Mouse (Mus musculus): ENCODE measurements around the gene Cdc34. TPM values are rescaled to one million over a fixed set of nuclear protein-coding genes. Genes with fewer than 3 reads are reported as not detected.

Gene Cdc34
- 491 and 507 TPM in 2 replicates for total RNA-seq (2012; rRNA removed)

DNA sequence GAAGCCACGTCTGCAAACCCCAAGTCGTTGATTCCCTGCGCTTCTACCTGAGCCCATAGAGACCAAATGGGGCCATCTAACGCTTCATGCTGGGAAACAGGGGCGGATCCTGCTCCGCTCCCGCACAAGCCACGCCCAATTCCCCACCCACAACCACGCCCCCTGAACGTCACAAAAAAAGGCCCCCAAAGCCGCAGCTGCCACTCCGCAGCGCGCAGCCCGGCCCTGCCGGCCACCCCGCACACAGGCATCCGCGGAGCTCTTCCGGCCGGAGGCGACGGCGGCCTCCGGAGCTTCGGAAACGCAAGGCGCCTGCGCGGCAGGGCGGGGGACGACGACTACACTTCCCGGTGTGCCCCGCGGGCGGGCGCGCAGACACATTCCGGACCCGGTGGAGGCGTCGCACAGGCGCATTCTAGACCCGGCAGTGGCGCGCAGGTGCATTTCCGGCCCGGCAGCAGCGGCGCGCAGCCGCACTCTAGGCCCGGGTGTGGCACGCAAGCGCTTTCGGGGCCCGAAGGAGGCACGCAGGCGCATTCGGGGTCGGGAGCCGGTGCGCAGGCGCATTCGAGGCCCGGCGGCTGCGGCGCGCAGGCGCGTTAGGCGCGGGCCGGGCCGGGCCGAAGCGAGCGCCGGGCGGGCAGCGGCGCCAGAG lies at the start of gene Cdc34:
TSS of gene Cdc34 (plus strand) at position 605 of the 655 bp plus-strand sequence.
- peak; percentile 93 for DNase-seq (ENCODE audit: low read depth, low spot score)
- peaks cover 4 to 28% of the 10 kb centered on the region in 2 experiments for H3K4me1 ChIP-seq (ENCODE audit: control insufficient read depth in 2 of 2, insufficient read depth in 2 of 2, low read length in 2 of 2, poor library complexity in 1 of 2)
- TF ChIP-seq ZC3H11A (IDR thresholded peaks at IDR 0.05; ENCODE audit: borderline replicate concordance, low read depth, low read length): no peak
- TF ChIP-seq ZNF384 (IDR thresholded peaks at IDR 0.05; ENCODE audit: low read depth, low read length): no peak
- TF ChIP-seq CHD2 (IDR thresholded peaks at IDR 0.05; ENCODE audit: low read depth, low read length): no peak
- TF ChIP-seq HCFC1 (IDR thresholded peaks at IDR 0.05; ENCODE audit: borderline replicate concordance, insufficient read depth, low read length): peak; percentile 91
- TF ChIP-seq MAFK (IDR thresholded peaks at IDR 0.05; ENCODE audit: insufficient read depth, low read depth, low read length): no peak
- peak within 1 kb of the TSS; percentile 90 for H3K27ac ChIP-seq (ENCODE audit: insufficient read depth, low read depth, low read length, poor library complexity, severe bottlenecking)
- H3K36me3 ChIP-seq (ENCODE audit: control insufficient read depth, insufficient read depth, low read length, poor library complexity, severe bottlenecking): peaks cover 31% of the 10 kb centered on the region
- in situ Hi-C loops (cut with MboI; ENCODE audit: low sequenced_read_pairs in 2 of 2, unreplicated experiment in 2 of 2): no loop called here
- peak within 1 kb of the TSS; percentile 91 for H3K9ac ChIP-seq (ENCODE audit: insufficient read depth, low read depth, low read length, poor library complexity, severe bottlenecking)
- H3K9me3 ChIP-seq (ENCODE audit: control insufficient read depth, insufficient read depth, low read depth, low read length): no peaks in the 10 kb centered on the region
- peak within 1 kb of the TSS; percentile 94 to 100 for H3K4me3 ChIP-seq (ENCODE audit: insufficient read depth in 1 of 2, low read depth in 1 of 2, low read length in 2 of 2, poor library complexity in 1 of 2, severe bottlenecking in 1 of 2)

DNA sequence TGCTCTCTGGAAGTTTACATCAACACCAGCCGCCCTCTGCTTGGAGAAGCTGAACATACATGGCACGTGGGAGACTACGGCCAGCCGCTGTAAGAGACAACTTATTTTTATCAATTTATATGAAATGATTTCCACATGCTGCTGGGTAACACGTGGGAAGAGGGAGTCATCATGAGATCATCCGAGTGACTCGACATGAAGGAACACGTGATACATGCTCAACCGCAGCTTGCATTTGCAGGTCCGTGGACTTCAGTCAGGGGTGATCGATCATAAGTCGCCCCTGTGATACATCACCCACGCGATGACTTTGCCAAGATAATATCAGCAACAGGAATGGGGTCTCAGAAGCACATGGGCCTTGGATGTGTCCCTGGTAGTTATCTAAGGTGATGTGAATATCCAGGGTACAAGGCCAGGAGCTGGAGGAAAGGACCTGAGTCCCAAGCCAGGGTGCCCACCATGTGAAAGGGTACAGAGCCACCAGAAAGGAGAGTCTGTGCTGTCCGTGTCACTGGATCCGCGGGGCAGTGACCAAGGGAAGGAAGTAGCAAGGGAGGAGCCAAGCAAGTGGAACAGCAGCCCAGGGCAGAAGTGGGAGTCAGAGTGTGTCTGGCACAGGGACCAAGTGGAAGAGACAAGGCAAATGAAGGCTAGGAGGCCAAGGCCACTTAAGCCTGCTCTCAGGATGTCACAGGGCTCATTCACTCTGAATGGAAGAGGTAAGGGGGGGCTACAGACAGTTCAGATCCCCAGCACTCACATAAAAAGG lies 48.8 kb upstream of the Cdc34 start:
- in situ Hi-C loops (cut with MboI; ENCODE audit: low sequenced_read_pairs in 2 of 2, unreplicated experiment in 2 of 2): no loop called here
- no peaks in the 10 kb centered on the region for H3K9me3 ChIP-seq (ENCODE audit: control insufficient read depth, insufficient read depth, low read depth, low read length)
- no peaks in the 10 kb centered on the region for H3K36me3 ChIP-seq (ENCODE audit: control insufficient read depth, insufficient read depth, low read length, poor library complexity, severe bottlenecking)
- no peak overlapping the region for H3K27ac ChIP-seq (ENCODE audit: insufficient read depth, low read depth, low read length, poor library complexity, severe bottlenecking)
- H3K4me3 ChIP-seq (ENCODE audit: insufficient read depth in 1 of 2, low read depth in 1 of 2, low read length in 2 of 2, poor library complexity in 1 of 2, severe bottlenecking in 1 of 2): no peak overlapping the region
- peaks cover 0 to 10% of the 10 kb centered on the region in 2 experiments; a peak in 1 of 4 replicates for H3K4me1 ChIP-seq (ENCODE audit: control insufficient read depth in 2 of 2, insufficient read depth in 2 of 2, low read length in 2 of 2, poor library complexity in 1 of 2)
- H3K9ac ChIP-seq (ENCODE audit: insufficient read depth, low read depth, low read length, poor library complexity, severe bottlenecking): no peak overlapping the region
- TF ChIP-seq ZNF384 (IDR thresholded peaks at IDR 0.05; ENCODE audit: low read depth, low read length): no peak
- TF ChIP-seq HCFC1 (IDR thresholded peaks at IDR 0.05; ENCODE audit: borderline replicate concordance, insufficient read depth, low read length): no peak
- TF ChIP-seq MAFK (IDR thresholded peaks at IDR 0.05; ENCODE audit: insufficient read depth, low read depth, low read length): no peak
- TF ChIP-seq CHD2 (IDR thresholded peaks at IDR 0.05; ENCODE audit: low read depth, low read length): no peak
- TF ChIP-seq ZC3H11A (IDR thresholded peaks at IDR 0.05; ENCODE audit: borderline replicate concordance, low read depth, low read length): no peak
- DNase-seq (ENCODE audit: low read depth, low spot score): no peak

DNA sequence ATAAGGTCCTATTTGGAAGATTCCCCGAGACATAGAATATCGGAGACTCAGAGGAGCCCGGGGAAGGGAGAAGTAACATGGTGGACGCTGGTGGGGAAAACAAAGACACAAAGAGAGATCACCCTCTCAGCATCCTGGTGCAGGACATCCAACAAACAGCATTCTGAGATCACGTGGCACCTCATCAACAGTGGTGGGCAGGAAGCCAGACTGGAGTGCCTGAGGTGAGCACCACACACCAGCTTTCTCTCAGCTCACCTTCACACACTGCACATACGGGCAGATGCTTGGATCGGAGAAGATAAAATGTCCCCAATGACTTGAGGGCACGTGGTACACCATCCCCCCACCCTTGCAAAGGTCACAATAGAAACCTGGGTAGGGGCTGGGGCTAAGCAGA lies 45.7 kb upstream of the Cdc34 start:
- Histone ChIP-seq H3K9ac (ENCODE audit: insufficient read depth, low read depth, low read length, poor library complexity, severe bottlenecking) (no peak overlapping the region), H3K4me1 (ENCODE audit: control insufficient read depth in 2 of 2, insufficient read depth in 2 of 2, low read length in 2 of 2, poor library complexity in 1 of 2) (peaks cover 0 to 17% of the 10 kb centered on the region in 2 experiments; a peak in 1 of 4 replicates), H3K27ac (ENCODE audit: insufficient read depth, low read depth, low read length, poor library complexity, severe bottlenecking) (no peak overlapping the region), H3K9me3 (ENCODE audit: control insufficient read depth, insufficient read depth, low read depth, low read length) (no peaks in the 10 kb centered on the region), H3K4me3 (ENCODE audit: insufficient read depth in 1 of 2, low read depth in 1 of 2, low read length in 2 of 2, poor library complexity in 1 of 2, severe bottlenecking in 1 of 2) (no peak overlapping the region), H3K36me3 (ENCODE audit: control insufficient read depth, insufficient read depth, low read length, poor library complexity, severe bottlenecking) (no peaks in the 10 kb centered on the region)
- TF ChIP-seq HCFC1 (IDR thresholded peaks at IDR 0.05; ENCODE audit: borderline replicate concordance, insufficient read depth, low read length): no peak
- no peak for TF ChIP-seq ZNF384 (IDR thresholded peaks at IDR 0.05; ENCODE audit: low read depth, low read length)
- no peak for TF ChIP-seq CHD2 (IDR thresholded peaks at IDR 0.05; ENCODE audit: low read depth, low read length)
- TF ChIP-seq MAFK (IDR thresholded peaks at IDR 0.05; ENCODE audit: insufficient read depth, low read depth, low read length): no peak
- no peak for TF ChIP-seq ZC3H11A (IDR thresholded peaks at IDR 0.05; ENCODE audit: borderline replicate concordance, low read depth, low read length)
- no peak for DNase-seq (ENCODE audit: low read depth, low spot score)
- in situ Hi-C loops (cut with MboI; ENCODE audit: low sequenced_read_pairs in 2 of 2, unreplicated experiment in 2 of 2): no loop called here

DNA sequence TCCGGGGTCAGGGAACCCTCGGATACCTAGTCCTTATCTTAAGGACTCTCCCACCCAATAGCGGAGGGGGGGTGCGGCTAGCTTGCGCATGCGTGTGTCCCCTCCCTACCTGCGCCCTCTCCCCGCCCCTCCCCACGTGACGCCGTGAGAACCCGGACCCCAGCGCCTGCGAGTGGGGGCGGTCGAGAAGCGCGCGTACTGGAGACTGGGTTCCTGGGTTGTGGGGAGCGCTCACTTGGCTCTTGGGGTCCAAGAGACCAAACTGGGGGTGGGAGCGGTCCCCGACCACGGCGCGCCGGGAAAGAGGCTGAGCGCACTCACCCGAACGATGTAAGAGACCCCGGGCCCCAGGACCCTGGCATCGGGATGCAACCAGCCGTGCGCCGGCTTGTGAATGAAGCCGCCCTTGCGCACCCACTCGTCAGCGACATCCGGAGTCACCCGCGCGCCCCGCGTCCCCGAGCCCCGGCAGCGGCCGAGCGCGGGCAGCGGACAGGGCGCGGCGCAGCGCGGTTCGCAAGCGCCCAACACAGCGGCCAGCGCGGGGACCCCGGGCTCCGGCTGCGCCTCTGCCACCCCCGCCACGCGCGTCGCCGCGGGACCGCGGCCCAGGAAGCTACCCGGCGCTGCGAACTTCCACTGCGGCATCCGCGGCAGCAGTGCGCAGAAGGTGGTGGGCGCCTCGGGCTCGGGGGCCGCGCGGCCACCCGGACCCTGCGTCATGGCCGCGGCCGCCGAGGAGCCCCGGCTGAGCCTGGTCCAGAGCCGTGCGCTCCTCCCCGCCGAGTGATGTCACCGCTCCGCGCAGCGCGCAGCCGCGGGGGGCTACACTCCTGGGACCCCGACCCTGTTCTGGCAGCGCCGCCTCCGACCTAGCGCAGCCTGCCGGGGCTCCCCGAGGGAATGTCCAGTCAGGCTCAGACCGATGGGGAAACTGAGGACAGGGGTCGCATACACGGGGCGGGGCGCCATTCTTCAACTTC lies 44.6 kb upstream of the Cdc34 start, which contains the start of gene Shc2:
TSS of gene Shc2 (minus strand) at position 791 of the 983 bp plus-strand sequence.
- Histone ChIP-seq H3K9ac (ENCODE audit: insufficient read depth, low read depth, low read length, poor library complexity, severe bottlenecking) (peak within 1 kb of the TSS; percentile 72), H3K27ac (ENCODE audit: insufficient read depth, low read depth, low read length, poor library complexity, severe bottlenecking) (no peak within 1 kb of the TSS), H3K4me1 (ENCODE audit: control insufficient read depth in 2 of 2, insufficient read depth in 2 of 2, low read length in 2 of 2, poor library complexity in 1 of 2) (peaks cover 0 to 17% of the 10 kb centered on the region in 2 experiments; a peak in 1 of 4 replicates), H3K9me3 (ENCODE audit: control insufficient read depth, insufficient read depth, low read depth, low read length) (no peaks in the 10 kb centered on the region), H3K4me3 (ENCODE audit: insufficient read depth in 1 of 2, low read depth in 1 of 2, low read length in 2 of 2, poor library complexity in 1 of 2, severe bottlenecking in 1 of 2) (peak within 1 kb of the TSS; percentile 79 to 85), H3K36me3 (ENCODE audit: control insufficient read depth, insufficient read depth, low read length, poor library complexity, severe bottlenecking) (no peaks in the 10 kb centered on the region)
- peak; percentile 71 for DNase-seq (ENCODE audit: low read depth, low spot score)
- in situ Hi-C loops (cut with MboI; ENCODE audit: low sequenced_read_pairs in 2 of 2, unreplicated experiment in 2 of 2): no loop called here
- no peak for TF ChIP-seq HCFC1 (IDR thresholded peaks at IDR 0.05; ENCODE audit: borderline replicate concordance, insufficient read depth, low read length)
- no peak for TF ChIP-seq ZNF384 (IDR thresholded peaks at IDR 0.05; ENCODE audit: low read depth, low read length)
- no peak for TF ChIP-seq ZC3H11A (IDR thresholded peaks at IDR 0.05; ENCODE audit: borderline replicate concordance, low read depth, low read length)
- TF ChIP-seq CHD2 (IDR thresholded peaks at IDR 0.05; ENCODE audit: low read depth, low read length): no peak
- TF ChIP-seq MAFK (IDR thresholded peaks at IDR 0.05; ENCODE audit: insufficient read depth, low read depth, low read length): no peak

Measured in ES-E14 (cell line).